Mouse (Mus musculus): ENCODE results near the gene Gm904.
"Not testable (repeated sequence)": the region's sequence is repeated elsewhere in the genome, so short reads cannot be mapped to it uniquely, and the experiment has no call there.

Gene Gm904

GRCm38 (mm10) chr13:50642928-50643327, at the start of gene Gm904:
Gene Gm904, plus strand, starts transcription at chr13:50643228.
- DNase-seq (ENCODE audit: inconsistent age in 2 of 2, low spot score in 1 of 2): not testable (repeated sequence)

GRCm38 (mm10) chr13:50648771-50649170, 5.7 kb downstream of the Gm904 start:
- DNase-seq (ENCODE audit: inconsistent age in 2 of 2, low spot score in 1 of 2): peak; percentile 10 to 50
